Mouse (Mus musculus) stomach, postnatal 0 days (tissue): Measurements from ENCODE around the gene Cd83.

Experiments used
- CTCF ChIP-seq: IDR thresholded peaks from 2 replicates; pipeline ENCODE4 v1.5.1; 2016; ENCODE audit warnings: antibody characterized with exemption, low read depth, mild to moderate bottlenecking, moderate library complexity
- EP300 ChIP-seq: optimal IDR thresholded peaks from 2 replicates; pipeline ENCODE3; 2016; ENCODE audit warnings: antibody characterized with exemption

DNA sequence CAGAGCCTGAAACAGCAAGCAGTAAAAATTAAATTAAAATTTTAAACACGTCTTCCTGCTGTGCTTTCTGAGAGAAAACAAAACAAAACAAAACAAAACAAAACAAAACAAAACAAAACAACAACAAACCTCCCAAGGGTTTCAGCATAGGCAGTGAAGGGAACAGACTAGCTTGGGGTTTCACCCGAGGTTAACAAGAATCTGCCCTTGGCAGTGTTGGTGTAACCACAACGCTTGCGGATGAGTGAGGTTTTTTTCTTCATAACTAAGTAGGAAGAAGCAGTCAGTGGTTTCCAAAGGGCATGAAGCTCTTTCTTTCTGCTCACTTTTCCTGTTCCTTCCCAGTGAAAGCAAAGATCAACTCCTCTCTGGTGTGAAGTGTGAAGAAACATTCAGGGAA lies 5.6 kb upstream of the Cd83 start:
- no peak for TF ChIP-seq CTCF
- TF ChIP-seq EP300: no peak
